Mouse (Mus musculus): ENCODE results near the gene Ufsp2. TPM values are rescaled to one million over a fixed set of nuclear protein-coding genes. Genes with fewer than 3 reads are reported as not detected.

The Ufsp2 gene
- total and polyA plus RNA-seq, 2 experiments from 2014 or later: 33.0 to 60.7 TPM

DNA sequence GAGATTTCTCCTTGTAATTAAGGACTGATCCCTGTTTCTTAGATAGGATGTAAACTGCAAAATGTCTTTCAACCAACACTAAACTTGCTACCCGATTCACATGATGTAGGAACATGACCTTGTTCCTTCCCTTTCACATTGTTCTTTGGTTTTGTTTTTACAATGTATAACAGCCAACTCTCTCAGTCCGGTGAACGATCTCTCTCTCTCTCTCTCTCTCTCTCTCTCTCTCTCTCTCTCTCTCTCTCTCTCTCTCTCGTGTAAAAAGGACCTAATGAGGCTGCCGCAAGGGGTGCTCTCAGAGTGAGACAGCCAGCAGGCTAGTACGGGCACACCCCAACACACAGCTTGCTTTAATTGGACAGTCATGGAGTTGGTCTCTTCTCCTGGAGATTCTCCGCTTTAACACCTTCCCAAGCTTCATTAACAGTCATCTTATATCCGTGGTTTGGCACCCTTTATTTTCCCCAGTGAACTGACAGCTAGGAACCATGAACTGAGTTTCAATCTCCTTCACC, 1.3 kb upstream of the Ufsp2 start:
- WGBS: 68% methylated on average over 8 of the region's 8 CpGs
- no peak for DNase-seq (ENCODE audit: low spot score)
- no peak for TF ChIP-seq CTCF (IDR thresholded peaks at IDR 0.05; ENCODE audit: low read depth)
- Histone ChIP-seq H3K4me1 (ENCODE audit: insufficient read depth, low read length) (peaks cover 7% of the 10 kb centered on the region), H3K4me3 (ENCODE audit: low read length) (no peak overlapping the region), H3K9me3 (ENCODE audit: low read length) (0 out of 2 replicates have a peak, but pooled peaks cover 3% of the 10 kb centered on the region), H3K27me3 (ENCODE audit: insufficient read depth, low read length) (no peaks in the 10 kb centered on the region), H3K4me2 (ENCODE audit: low read depth, low read length) (0 out of 2 replicates have a peak overlapping the region, but pooled peaks have one; percentile 75), H3K36me3 (ENCODE audit: insufficient read depth, low read length) (no peaks in the 10 kb centered on the region), H3K27ac (no peak overlapping the region), H3K9ac (replicated peaks; ENCODE audit: low read length) (no peak overlapping the region)
- ATAC-seq: no peak

DNA sequence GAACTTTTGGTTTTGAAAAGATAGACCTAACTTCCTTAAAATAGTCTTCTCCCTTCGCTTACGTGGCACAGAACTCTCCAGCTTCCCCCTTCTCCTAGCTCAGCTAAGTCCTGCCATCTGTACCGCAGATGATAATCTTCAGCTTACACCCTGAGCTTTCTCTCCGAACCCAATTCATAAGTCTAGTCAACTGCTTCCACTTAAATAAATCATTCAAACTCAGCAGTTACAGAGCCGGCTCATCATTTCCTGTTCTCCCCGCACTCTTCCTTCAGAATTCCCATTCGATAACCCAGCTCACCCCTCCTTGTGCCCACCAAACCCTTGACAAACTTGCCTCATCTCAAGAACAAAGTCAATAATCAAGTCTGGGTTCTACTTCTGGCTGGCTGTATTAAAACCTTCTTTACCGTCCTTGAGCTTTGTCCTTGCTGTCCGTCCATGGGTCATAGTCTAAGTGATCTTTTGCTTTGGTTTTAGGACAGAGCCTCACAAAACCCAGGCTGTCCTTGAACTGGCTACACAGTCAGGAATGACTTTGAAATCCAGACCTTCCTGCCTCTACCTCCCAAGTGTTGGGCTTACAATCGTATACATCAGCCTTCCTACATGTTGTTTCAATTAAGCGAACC, 625 bp downstream of the Ufsp2 start:
- peak overlapping the region; percentile 57 for H3K4me3 ChIP-seq (ENCODE audit: low read length)
- H3K4me2 ChIP-seq (ENCODE audit: low read depth, low read length): peak overlapping the region; percentile 75
- H3K27me3 ChIP-seq (ENCODE audit: insufficient read depth, low read length): no peaks in the 10 kb centered on the region
- 72% methylated on average over 11 of the region's 11 CpGs for WGBS
- no peak for ATAC-seq
- DNase-seq (ENCODE audit: low spot score): no peak
- H3K9ac ChIP-seq (replicated peaks; ENCODE audit: low read length): peak overlapping the region; percentile 46
- peaks cover 7% of the 10 kb centered on the region for H3K4me1 ChIP-seq (ENCODE audit: insufficient read depth, low read length)
- H3K36me3 ChIP-seq (ENCODE audit: insufficient read depth, low read length): peaks cover 3% of the 10 kb centered on the region; the same call in 1 of the 2 replicates
- 0 out of 2 replicates have a peak, but pooled peaks cover under 1% of the 10 kb centered on the region for H3K9me3 ChIP-seq (ENCODE audit: low read length)
- no peak overlapping the region for H3K27ac ChIP-seq
- no peak for TF ChIP-seq CTCF (IDR thresholded peaks at IDR 0.05; ENCODE audit: low read depth)

- 81% methylated on average over 3 of the region's 3 CpGs for WGBS
- Histone ChIP-seq H3K4me2 (ENCODE audit: low read depth, low read length) (no peak overlapping the region), H3K9ac (replicated peaks; ENCODE audit: low read length) (no peak overlapping the region), H3K4me1 (ENCODE audit: insufficient read depth, low read length) (no peaks in the 10 kb centered on the region), H3K4me3 (ENCODE audit: low read length) (no peak overlapping the region), H3K27me3 (ENCODE audit: insufficient read depth, low read length) (no peaks in the 10 kb centered on the region), H3K27ac (no peak overlapping the region), H3K36me3 (ENCODE audit: insufficient read depth, low read length) (peaks cover 16% of the 10 kb centered on the region), H3K9me3 (ENCODE audit: low read length) (no peaks in the 10 kb centered on the region)
- DNase-seq (ENCODE audit: low spot score): no peak
- no peak for TF ChIP-seq CTCF (IDR thresholded peaks at IDR 0.05; ENCODE audit: low read depth)
- no peak for ATAC-seq
Measured at GRCm38 (mm10) chr8:45986665-45987064, 11.3 kb downstream of the Ufsp2 start.

DNA sequence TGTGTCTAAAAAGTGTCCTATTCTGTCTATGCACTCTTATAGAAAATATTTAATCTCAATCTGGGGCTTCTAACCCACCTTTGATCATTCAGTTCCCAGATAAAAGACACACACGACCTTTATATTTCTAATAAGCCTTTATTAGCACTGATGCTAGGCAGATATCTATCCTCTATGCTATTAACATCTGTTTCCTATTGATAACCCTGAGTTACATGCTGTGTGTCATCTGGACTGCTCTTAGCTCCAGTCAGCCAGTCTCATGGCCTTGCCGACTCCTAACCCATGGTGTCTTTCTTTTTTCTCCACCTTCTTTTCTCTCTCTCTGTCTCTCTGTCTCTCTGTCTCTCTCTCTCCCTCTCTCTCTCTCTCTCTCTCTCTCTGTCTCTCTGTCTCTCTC, 12.9 kb downstream of the Ufsp2 start:
- no peak for TF ChIP-seq CTCF (IDR thresholded peaks at IDR 0.05; ENCODE audit: low read depth)
- no peak for ATAC-seq
- no peak overlapping the region for H3K4me3 ChIP-seq (ENCODE audit: low read length)
- H3K9ac ChIP-seq (replicated peaks; ENCODE audit: low read length): no peak overlapping the region
- H3K4me2 ChIP-seq (ENCODE audit: low read depth, low read length): no peak overlapping the region
- no peaks in the 10 kb centered on the region for H3K4me1 ChIP-seq (ENCODE audit: insufficient read depth, low read length)
- 51% methylated on average over 2 of the region's 2 CpGs for WGBS
- no peak overlapping the region for H3K27ac ChIP-seq
- H3K27me3 ChIP-seq (ENCODE audit: insufficient read depth, low read length): no peaks in the 10 kb centered on the region
- H3K9me3 ChIP-seq (ENCODE audit: low read length): no peaks in the 10 kb centered on the region
- peaks cover 8% of the 10 kb centered on the region for H3K36me3 ChIP-seq (ENCODE audit: insufficient read depth, low read length)
- no peak for DNase-seq (ENCODE audit: low spot score)

GRCm38 (mm10) chr8:45990631-45991310, 15.4 kb downstream of the Ufsp2 start:
- Histone ChIP-seq H3K4me3 (ENCODE audit: low read length) (no peak overlapping the region), H3K36me3 (ENCODE audit: insufficient read depth, low read length) (peaks cover 11% of the 10 kb centered on the region), H3K27me3 (ENCODE audit: insufficient read depth, low read length) (no peaks in the 10 kb centered on the region), H3K4me1 (ENCODE audit: insufficient read depth, low read length) (no peaks in the 10 kb centered on the region), H3K9me3 (ENCODE audit: low read length) (no peaks in the 10 kb centered on the region), H3K27ac (no peak overlapping the region), H3K9ac (replicated peaks; ENCODE audit: low read length) (no peak overlapping the region), H3K4me2 (ENCODE audit: low read depth, low read length) (no peak overlapping the region)
- 95% methylated on average over 4 of the region's 4 CpGs for WGBS
- DNase-seq (ENCODE audit: low spot score) (no peak), ATAC-seq (no peak)
- TF ChIP-seq CTCF (IDR thresholded peaks at IDR 0.05; ENCODE audit: low read depth): no peak

DNA sequence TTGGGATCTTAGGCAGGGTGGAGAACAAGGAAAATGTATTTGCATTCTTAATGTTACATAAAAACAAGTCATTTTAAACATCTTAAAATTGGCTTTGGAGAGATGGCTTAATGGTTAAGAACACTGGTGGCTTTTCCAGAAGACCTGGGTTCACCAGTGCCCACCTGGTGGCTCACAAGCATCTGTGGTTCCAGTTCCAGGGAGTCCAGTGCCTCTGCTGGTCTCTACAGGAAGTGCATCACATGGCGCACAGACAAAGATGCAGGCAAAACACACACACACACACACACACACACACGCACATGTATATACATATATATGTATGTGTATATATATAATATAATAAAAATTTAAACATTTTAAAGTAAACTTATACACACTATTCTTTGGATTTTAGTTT, 18.8 kb downstream of the Ufsp2 start:
- Histone ChIP-seq H3K4me3 (ENCODE audit: low read length) (no peak overlapping the region), H3K4me2 (ENCODE audit: low read depth, low read length) (no peak overlapping the region), H3K27me3 (ENCODE audit: insufficient read depth, low read length) (no peaks in the 10 kb centered on the region), H3K27ac (no peak overlapping the region), H3K4me1 (ENCODE audit: insufficient read depth, low read length) (no peaks in the 10 kb centered on the region), H3K36me3 (ENCODE audit: insufficient read depth, low read length) (peaks cover 19% of the 10 kb centered on the region; the same call in 1 of the 2 replicates), H3K9ac (replicated peaks; ENCODE audit: low read length) (no peak overlapping the region), H3K9me3 (ENCODE audit: low read length) (no peaks in the 10 kb centered on the region)
- no peak for ATAC-seq
- no peak for DNase-seq (ENCODE audit: low spot score)
- 97% methylated on average over 2 of the region's 2 CpGs for WGBS
- TF ChIP-seq CTCF (IDR thresholded peaks at IDR 0.05; ENCODE audit: low read depth): peak; percentile 40; the same call in 1 of the 2 replicates
